Mouse (Mus musculus) hindbrain, embryonic 14.5 days (tissue): ENCODE measurements around the gene Cacna2d3. TPM values are rescaled to one million over a fixed set of nuclear protein-coding genes. Genes with fewer than 3 reads are reported as not detected.

Experiments used
- ATAC-seq: fragments of 200-750 bp; cut with Nextera tagmentation; 2 replicates; pipeline ENCODE4 v1.8.0; 2017; ENCODE audit warnings: moderate number of reproducible peaks, mild to moderate bottlenecking, moderate TSS enrichment, moderate library complexity; ENCODE audit not compliant: low FRiP score
- DNase-seq: peaks from one replicate; pipeline ENCODE4 v3.0.0-alpha.2; 2015; ENCODE audit warnings: low spot score
- H3K27ac ChIP-seq: fragments of 300-500 bp; sonication (generic); 2 replicates; pipeline ENCODE4 v1.5.1; 2014; ENCODE audit warnings: mild to moderate bottlenecking, moderate library complexity
- H3K27me3 ChIP-seq: fragments of 300-500 bp; sonication (generic); 2 replicates; pipeline ENCODE4 v1.6.1; 2014; ENCODE audit warnings: mild to moderate bottlenecking, low read length, mixed read lengths; ENCODE audit not compliant: control insufficient read depth, insufficient read depth
- H3K36me3 ChIP-seq: fragments of 300-500 bp; sonication (generic); replicated peaks from 2 replicates; pipeline ENCODE4 v1.6.1; 2014; ENCODE audit not compliant: control insufficient read depth, insufficient read depth
- H3K4me1 ChIP-seq: fragments of 300-500 bp; sonication (generic); replicated peaks from 2 replicates; pipeline ENCODE4 v1.6.1; 2014; ENCODE audit warnings: antibody characterized with exemption, low read length, mixed read lengths; ENCODE audit not compliant: control insufficient read depth, insufficient read depth
- H3K4me2 ChIP-seq: fragments of 300-500 bp; sonication (generic); replicated peaks from 2 replicates; pipeline ENCODE4 v1.6.1; 2014; ENCODE audit warnings: mild to moderate bottlenecking, moderate library complexity
- H3K4me3 ChIP-seq: fragments of 300-500 bp; sonication (generic); replicated peaks from 2 replicates; pipeline ENCODE4 v1.5.1; 2014; ENCODE audit warnings: mild to moderate bottlenecking, low read length
- H3K9ac ChIP-seq: fragments of 300-500 bp; sonication (generic); 2 replicates; pipeline ENCODE4 v1.6.1; 2014
- H3K9me3 ChIP-seq: fragments of 300-500 bp; sonication (generic); 2 replicates; pipeline ENCODE4 v1.6.1; 2016; ENCODE audit warnings: low read length; ENCODE audit not compliant: control insufficient read depth
- WGBS: fragments of 180-500 bp; shearing (Covaris S2); extraction: QIAGEN DNeasy Blood & Tissue Kit; methylation state at CpG from one replicate; pipeline ENCODE4 v1.1.7; 2014; 5-methylcytosine and 5-hydroxymethylcytosine counted together
- polyA plus RNA-seq: library from polyadenylated mRNA; unstranded; fragments of >200 nt; fragmentation: Nextera tagmentation; extraction: Ambion mirVana; gene quantifications from 2 replicates; pipeline ENCODE4 v1.2.1, GENCODE M21; 2014

The Cacna2d3 gene
- polyA plus RNA-seq, 1 experiment from 2014 or later = 61.6 TPM

GRCm38 (mm10) chr14:29464277-29464676 is 257.4 kb downstream of the Cacna2d3 start:
- no peak overlapping the region for H3K27ac ChIP-seq
- H3K27me3 ChIP-seq = no peaks in the 10 kb centered on the region
- H3K4me3 ChIP-seq = no peak overlapping the region
- WGBS = 95% methylated on average over 2 of the region's 2 CpGs
- no peak overlapping the region for H3K9ac ChIP-seq
- no peak overlapping the region for H3K4me2 ChIP-seq
- no peaks in the 10 kb centered on the region for H3K36me3 ChIP-seq
- DNase-seq (no peak), ATAC-seq (no peak)
- H3K4me1 ChIP-seq = no peaks in the 10 kb centered on the region
- H3K9me3 ChIP-seq = no peaks in the 10 kb centered on the region

- Histone ChIP-seq H3K9me3 (no peaks in the 10 kb centered on the region), H3K4me3 (no peak overlapping the region), H3K9ac (no peak overlapping the region), H3K36me3 (no peaks in the 10 kb centered on the region), H3K4me2 (no peak overlapping the region), H3K4me1 (peaks cover 31% of the 10 kb centered on the region), H3K27me3 (no peaks in the 10 kb centered on the region), H3K27ac (no peak overlapping the region)
- DNase-seq = no peak
- ATAC-seq = no peak; the same call in 1 of the 2 replicates
- 20% methylated on average over 3 of the region's 3 CpGs for WGBS
Observed at GRCm38 (mm10) chr14:29449203-29449602, 272.5 kb downstream of the Cacna2d3 start.

GRCm38 (mm10) chr14:29443091-29444026 is 278.3 kb downstream of the Cacna2d3 start:
- no peaks in the 10 kb centered on the region for H3K36me3 ChIP-seq
- H3K9me3 ChIP-seq = no peaks in the 10 kb centered on the region
- H3K4me2 ChIP-seq = peak overlapping the region; percentile 33
- 17% methylated on average over 15 of the region's 15 CpGs for WGBS
- no peaks in the 10 kb centered on the region for H3K27me3 ChIP-seq
- DNase-seq (peak; percentile 87), ATAC-seq (peak; percentile 8; the same call in 1 of the 2 replicates)
- peaks cover 31% of the 10 kb centered on the region for H3K4me1 ChIP-seq
- H3K9ac ChIP-seq = no peak overlapping the region
- peak overlapping the region; percentile 70 for H3K27ac ChIP-seq
- H3K4me3 ChIP-seq = no peak overlapping the region

- ATAC-seq (no peak), DNase-seq (no peak)
- Histone ChIP-seq H3K27ac (peak overlapping the region; percentile 70), H3K9ac (no peak overlapping the region; the same call in 1 of the 2 replicates), H3K36me3 (no peaks in the 10 kb centered on the region), H3K4me3 (no peak overlapping the region), H3K9me3 (no peaks in the 10 kb centered on the region), H3K4me1 (peaks cover 29% of the 10 kb centered on the region; the same call in 1 of the 2 replicates), H3K27me3 (no peaks in the 10 kb centered on the region), H3K4me2 (peak overlapping the region; percentile 33)
- WGBS = 8% methylated on average over 4 of the region's 4 CpGs
Observed at GRCm38 (mm10) chr14:29442476-29442875, 279.2 kb downstream of the Cacna2d3 start.

- Histone ChIP-seq H3K27me3 (no peaks in the 10 kb centered on the region), H3K4me2 (no peak overlapping the region), H3K9ac (no peak overlapping the region), H3K27ac (no peak overlapping the region), H3K4me1 (peaks cover 23% of the 10 kb centered on the region), H3K36me3 (no peaks in the 10 kb centered on the region), H3K9me3 (no peaks in the 10 kb centered on the region), H3K4me3 (no peak overlapping the region)
- ATAC-seq (no peak), DNase-seq (no peak)
- 66% methylated on average over 7 of the region's 7 CpGs for WGBS
Observed at GRCm38 (mm10) chr14:29438666-29439065, 283.0 kb downstream of the Cacna2d3 start.

GRCm38 (mm10) chr14:29438251-29438650 is 283.4 kb downstream of the Cacna2d3 start:
- no peak for DNase-seq
- no peak overlapping the region for H3K27ac ChIP-seq
- H3K4me2 ChIP-seq = no peak overlapping the region
- no peaks in the 10 kb centered on the region for H3K36me3 ChIP-seq
- H3K4me3 ChIP-seq = no peak overlapping the region
- ATAC-seq = no peak
- H3K27me3 ChIP-seq = no peaks in the 10 kb centered on the region
- H3K9me3 ChIP-seq = no peaks in the 10 kb centered on the region
- no peak overlapping the region for H3K9ac ChIP-seq
- 62% methylated on average over 3 of the region's 3 CpGs for WGBS
- peaks cover 21% of the 10 kb centered on the region for H3K4me1 ChIP-seq

GRCm38 (mm10) chr14:29435203-29435602 is 286.5 kb downstream of the Cacna2d3 start:
- H3K4me3 ChIP-seq = no peak overlapping the region
- no peaks in the 10 kb centered on the region for H3K27me3 ChIP-seq
- H3K27ac ChIP-seq = no peak overlapping the region
- no peak overlapping the region for H3K9ac ChIP-seq
- no peak overlapping the region for H3K4me2 ChIP-seq
- H3K4me1 ChIP-seq = peaks cover 6% of the 10 kb centered on the region; the same call in 1 of the 2 replicates
- H3K36me3 ChIP-seq = no peaks in the 10 kb centered on the region
- no peak for DNase-seq
- H3K9me3 ChIP-seq = no peaks in the 10 kb centered on the region
- no peak for ATAC-seq

GRCm38 (mm10) chr14:29433716-29434115 is 287.9 kb downstream of the Cacna2d3 start:
- no peaks in the 10 kb centered on the region for H3K36me3 ChIP-seq
- no peak overlapping the region for H3K9ac ChIP-seq
- DNase-seq = no peak
- ATAC-seq = no peak
- no peak overlapping the region for H3K4me2 ChIP-seq
- 62% methylated on average over 3 of the region's 3 CpGs for WGBS
- H3K4me3 ChIP-seq = no peak overlapping the region
- no peaks in the 10 kb centered on the region for H3K27me3 ChIP-seq
- 0 out of 2 replicates have a peak overlapping the region, but pooled peaks have one; percentile 5 for H3K27ac ChIP-seq
- H3K4me1 ChIP-seq = peaks cover 6% of the 10 kb centered on the region; the same call in 1 of the 2 replicates
- H3K9me3 ChIP-seq = no peaks in the 10 kb centered on the region

GRCm38 (mm10) chr14:29433076-29433714 is 288.5 kb downstream of the Cacna2d3 start:
- H3K27ac ChIP-seq = 0 out of 2 replicates have a peak overlapping the region, but pooled peaks have one; percentile 5
- no peak overlapping the region for H3K9ac ChIP-seq
- DNase-seq (no peak), ATAC-seq (no peak)
- H3K4me1 ChIP-seq = peaks cover 6% of the 10 kb centered on the region; the same call in 1 of the 2 replicates
- H3K36me3 ChIP-seq = no peaks in the 10 kb centered on the region
- no peaks in the 10 kb centered on the region for H3K9me3 ChIP-seq
- WGBS = 65% methylated on average over 5 of the region's 5 CpGs
- no peaks in the 10 kb centered on the region for H3K27me3 ChIP-seq
- H3K4me2 ChIP-seq = no peak overlapping the region
- H3K4me3 ChIP-seq = no peak overlapping the region
